Mouse (Mus musculus): ENCODE results near the gene Methig1. TPM values are rescaled to one million over a fixed set of nuclear protein-coding genes. Genes with fewer than 3 reads are reported as not detected.
"Not testable (repeated sequence)": the region's sequence is repeated elsewhere in the genome, so short reads cannot be mapped to it uniquely, and the experiment has no call there.

The Methig1 gene
- polyA plus RNA-seq, 1 experiment from 2014 or later, result 0.13 TPM

DNA sequence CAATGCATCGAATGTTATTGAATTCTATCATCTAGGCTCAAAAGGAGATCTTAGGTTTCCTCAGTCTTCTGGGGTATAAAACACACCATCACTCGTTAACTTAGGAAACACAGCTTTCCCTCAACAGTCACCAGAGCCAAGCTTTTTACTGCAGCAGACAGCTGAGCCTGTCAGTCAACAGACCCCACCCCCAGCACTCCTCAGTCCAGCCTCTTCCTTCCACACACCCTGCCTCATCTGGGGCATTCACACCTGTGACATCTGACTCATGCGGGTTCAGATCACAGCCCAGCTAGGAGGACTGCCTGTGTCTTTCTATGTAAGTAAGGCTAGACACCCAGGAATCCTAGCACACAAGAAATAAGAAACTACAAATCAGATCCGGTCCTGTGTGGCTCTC, 61.1 kb downstream of the Methig1 start:
- Histone ChIP-seq H3K27me3 (ENCODE audit: control insufficient read depth, insufficient read depth, low read depth, low read length) (no peaks in the 10 kb centered on the region), H3K4me2 (ENCODE audit: low read depth, low read length) (no peak overlapping the region), H3K4me1 (ENCODE audit: control insufficient read depth, low read depth, low read length) (peaks cover 82% of the 10 kb centered on the region), H3K9me3 (replicated peaks; ENCODE audit: control insufficient read depth, low read length) (no peaks in the 10 kb centered on the region), H3K36me3 (ENCODE audit: control insufficient read depth, insufficient read depth) (peaks cover 16% of the 10 kb centered on the region), H3K27ac (ENCODE audit: low read length) (peak overlapping the region; percentile 62), H3K4me3 (ENCODE audit: low read depth, low read length) (no peak overlapping the region), H3K9ac (ENCODE audit: low read depth, low read length) (0 out of 2 replicates have a peak overlapping the region, but pooled peaks have one; percentile 27)
- 55% methylated on average over 4 of the region's 4 CpGs for WGBS (ENCODE audit: insufficient replicate concordance)
- 0 out of 2 replicates have a peak, but pooled peaks have one; percentile 28 for ATAC-seq (ENCODE audit: low read depth)

GRCm38 (mm10) chr15:100414942-100415341, 62.0 kb downstream of the Methig1 start:
- Histone ChIP-seq H3K9ac (ENCODE audit: low read depth, low read length) (no peak overlapping the region), H3K4me1 (ENCODE audit: control insufficient read depth, low read depth, low read length) (peaks cover 91% of the 10 kb centered on the region), H3K4me2 (ENCODE audit: low read depth, low read length) (no peak overlapping the region), H3K4me3 (ENCODE audit: low read depth, low read length) (no peak overlapping the region), H3K36me3 (ENCODE audit: control insufficient read depth, insufficient read depth) (peaks cover 10% of the 10 kb centered on the region), H3K9me3 (replicated peaks; ENCODE audit: control insufficient read depth, low read length) (no peaks in the 10 kb centered on the region), H3K27me3 (ENCODE audit: control insufficient read depth, insufficient read depth, low read depth, low read length) (no peaks in the 10 kb centered on the region), H3K27ac (ENCODE audit: low read length) (peak overlapping the region; percentile 62)
- ATAC-seq (ENCODE audit: low read depth), result no peak
- WGBS (ENCODE audit: insufficient replicate concordance), result 90% methylated on average over 13 of the region's 13 CpGs

- Histone ChIP-seq H3K27me3 (ENCODE audit: control insufficient read depth, insufficient read depth, low read depth, low read length) (no peaks in the 10 kb centered on the region), H3K4me1 (ENCODE audit: control insufficient read depth, low read depth, low read length) (peaks cover 93% of the 10 kb centered on the region), H3K9me3 (replicated peaks; ENCODE audit: control insufficient read depth, low read length) (no peaks in the 10 kb centered on the region), H3K9ac (ENCODE audit: low read depth, low read length) (no peak overlapping the region), H3K36me3 (ENCODE audit: control insufficient read depth, insufficient read depth) (peaks cover 4% of the 10 kb centered on the region), H3K27ac (ENCODE audit: low read length) (no peak overlapping the region), H3K4me2 (ENCODE audit: low read depth, low read length) (no peak overlapping the region), H3K4me3 (ENCODE audit: low read depth, low read length) (no peak overlapping the region)
- no peak for ATAC-seq (ENCODE audit: low read depth)
- 79% methylated on average over 8 of the region's 8 CpGs for WGBS (ENCODE audit: insufficient replicate concordance)
These were observed 62.7 kb downstream of the Methig1 start for GRCm38 (mm10) chr15:100415684-100416083.

DNA sequence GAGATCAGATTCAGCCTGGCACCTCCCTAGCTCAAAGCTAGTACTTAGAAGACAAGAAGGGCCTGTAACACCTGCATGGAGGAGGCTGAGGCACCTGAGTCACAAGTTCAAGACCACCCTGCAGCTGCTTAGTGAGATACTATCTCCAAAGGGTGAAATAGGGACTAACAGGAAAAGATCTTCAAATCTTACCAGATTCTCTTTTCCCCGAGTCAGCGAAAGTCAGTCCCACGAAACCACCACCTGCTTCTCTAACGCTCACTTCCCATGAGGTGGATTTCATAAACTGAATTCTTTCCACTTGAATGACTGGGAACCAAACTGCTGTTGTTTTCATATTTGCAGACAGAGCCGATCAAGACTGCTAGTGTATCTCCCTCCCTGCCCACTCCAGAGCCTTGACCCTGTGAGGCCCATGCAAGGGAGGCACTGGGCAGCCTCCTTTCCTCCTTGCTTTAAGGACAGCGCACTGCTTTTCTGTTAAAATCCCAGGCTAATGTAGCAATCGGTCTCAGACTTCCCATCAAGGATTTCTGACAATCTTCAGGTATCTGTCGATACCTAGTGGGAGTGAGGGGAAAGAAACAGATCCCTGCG, 65.0 kb downstream of the Methig1 start:
- Histone ChIP-seq H3K4me2 (ENCODE audit: low read depth, low read length) (peak overlapping the region; percentile 74), H3K27ac (ENCODE audit: low read length) (peak overlapping the region; percentile 31), H3K27me3 (ENCODE audit: control insufficient read depth, insufficient read depth, low read depth, low read length) (no peaks in the 10 kb centered on the region), H3K36me3 (ENCODE audit: control insufficient read depth, insufficient read depth) (no peaks in the 10 kb centered on the region), H3K4me1 (ENCODE audit: control insufficient read depth, low read depth, low read length) (peaks cover 81% of the 10 kb centered on the region), H3K4me3 (ENCODE audit: low read depth, low read length) (peak overlapping the region; percentile 10), H3K9me3 (replicated peaks; ENCODE audit: control insufficient read depth, low read length) (no peaks in the 10 kb centered on the region), H3K9ac (ENCODE audit: low read depth, low read length) (peak overlapping the region; percentile 30)
- WGBS (ENCODE audit: insufficient replicate concordance), result 57% methylated on average over 9 of the region's 9 CpGs
- no peak for ATAC-seq (ENCODE audit: low read depth)

DNA sequence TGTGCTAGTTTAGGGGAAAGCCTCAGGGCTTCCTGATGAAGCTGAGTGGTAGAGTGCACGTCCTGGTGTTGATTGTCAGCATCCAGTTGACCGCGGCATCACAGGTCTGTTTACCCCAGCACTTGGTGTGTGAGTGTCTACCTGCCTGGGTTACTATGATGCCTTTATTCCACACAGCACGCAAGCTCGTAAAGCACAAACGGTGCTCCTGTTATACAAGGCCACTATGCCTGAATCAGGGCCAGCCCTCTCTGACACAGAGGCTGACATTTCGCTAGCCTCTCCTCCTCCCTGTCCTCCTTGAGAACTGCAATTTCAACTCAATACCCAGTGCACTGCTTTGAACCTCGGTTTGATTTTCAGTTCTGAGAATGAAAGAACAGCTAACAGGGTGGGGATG, 66.4 kb downstream of the Methig1 start:
- peaks cover 4% of the 10 kb centered on the region for H3K27me3 ChIP-seq (ENCODE audit: control insufficient read depth, insufficient read depth, low read depth, low read length)
- no peaks in the 10 kb centered on the region for H3K36me3 ChIP-seq (ENCODE audit: control insufficient read depth, insufficient read depth)
- no peak for ATAC-seq (ENCODE audit: low read depth)
- no peaks in the 10 kb centered on the region for H3K9me3 ChIP-seq (replicated peaks; ENCODE audit: control insufficient read depth, low read length)
- peak overlapping the region; percentile 74 for H3K4me2 ChIP-seq (ENCODE audit: low read depth, low read length)
- peak overlapping the region; percentile 97 for H3K27ac ChIP-seq (ENCODE audit: low read length)
- H3K4me3 ChIP-seq (ENCODE audit: low read depth, low read length), result peak overlapping the region; percentile 84
- peaks cover 80% of the 10 kb centered on the region for H3K4me1 ChIP-seq (ENCODE audit: control insufficient read depth, low read depth, low read length)
- peak overlapping the region; percentile 61 for H3K9ac ChIP-seq (ENCODE audit: low read depth, low read length)
- WGBS (ENCODE audit: insufficient replicate concordance), result 41% methylated on average over 8 of the region's 8 CpGs

- peak; percentile 71 for ATAC-seq (ENCODE audit: low read depth)
- Histone ChIP-seq H3K9me3 (replicated peaks; ENCODE audit: control insufficient read depth, low read length) (no peaks in the 10 kb centered on the region), H3K27me3 (ENCODE audit: control insufficient read depth, insufficient read depth, low read depth, low read length) (peaks cover 13% of the 10 kb centered on the region), H3K27ac (ENCODE audit: low read length) (peak overlapping the region; percentile 97), H3K4me2 (ENCODE audit: low read depth, low read length) (peak overlapping the region; percentile 74), H3K4me3 (ENCODE audit: low read depth, low read length) (peak overlapping the region; percentile 84), H3K4me1 (ENCODE audit: control insufficient read depth, low read depth, low read length) (peaks cover 76% of the 10 kb centered on the region), H3K9ac (ENCODE audit: low read depth, low read length) (peak overlapping the region; percentile 98), H3K36me3 (ENCODE audit: control insufficient read depth, insufficient read depth) (no peaks in the 10 kb centered on the region)
- WGBS (ENCODE audit: insufficient replicate concordance), result 20% methylated on average over 9 of the region's 9 CpGs
These were observed 67.2 kb downstream of the Methig1 start for GRCm38 (mm10) chr15:100419901-100420745.

GRCm38 (mm10) chr15:100421059-100421757, 68.3 kb downstream of the Methig1 start:
- Histone ChIP-seq H3K4me2 (ENCODE audit: low read depth, low read length) (peak overlapping the region; percentile 74), H3K4me1 (ENCODE audit: control insufficient read depth, low read depth, low read length) (peaks cover 65% of the 10 kb centered on the region), H3K9ac (ENCODE audit: low read depth, low read length) (peak overlapping the region; percentile 98), H3K36me3 (ENCODE audit: control insufficient read depth, insufficient read depth) (no peaks in the 10 kb centered on the region), H3K27me3 (ENCODE audit: control insufficient read depth, insufficient read depth, low read depth, low read length) (peaks cover 16% of the 10 kb centered on the region), H3K27ac (ENCODE audit: low read length) (peak overlapping the region; percentile 97), H3K4me3 (ENCODE audit: low read depth, low read length) (peak overlapping the region; percentile 84), H3K9me3 (replicated peaks; ENCODE audit: control insufficient read depth, low read length) (no peaks in the 10 kb centered on the region)
- ATAC-seq (ENCODE audit: low read depth), result no peak
- WGBS (ENCODE audit: insufficient replicate concordance), result 10% methylated on average over 8 of the region's 8 CpGs

- not testable (repeated sequence) for ATAC-seq (ENCODE audit: low read depth); H3K36me3 ChIP-seq (ENCODE audit: control insufficient read depth, insufficient read depth); H3K9me3 ChIP-seq (replicated peaks; ENCODE audit: control insufficient read depth, low read length)
- H3K9ac ChIP-seq (ENCODE audit: low read depth, low read length), result peak within 1 kb of the TSS; percentile 98
- H3K4me2 ChIP-seq (ENCODE audit: low read depth, low read length), result peak within 1 kb of the TSS; percentile 99
- H3K27ac ChIP-seq (ENCODE audit: low read length), result peak within 1 kb of the TSS; percentile 97
- H3K4me3 ChIP-seq (ENCODE audit: low read depth, low read length), result peak within 1 kb of the TSS; percentile 84
- H3K4me1 ChIP-seq (ENCODE audit: control insufficient read depth, low read depth, low read length), result peaks cover 61% of the 10 kb centered on the region
- H3K27me3 ChIP-seq (ENCODE audit: control insufficient read depth, insufficient read depth, low read depth, low read length), result peaks cover 16% of the 10 kb centered on the region
- WGBS (ENCODE audit: insufficient replicate concordance), result 20% methylated on average over 3 of the region's 3 CpGs
These were observed 68.8 kb downstream of the Methig1 start, which contains the start of gene Gm5475 for GRCm38 (mm10) chr15:100421758-100422197. Gene Gm5475, plus strand, starts transcription at chr15:100422147.

Measured in liver, embryonic 16.5 days (tissue).